Mouse (Mus musculus) testis, adult 2 months (tissue): ENCODE measurements at regions not wholly inside any gene's neighbourhood (a gene's known extent, or its start where the extent isn't known, plus 50 kb on each side); places are given as distances from the start of the nearest gene placed in this dataset.

Experiments used
- CTCF ChIP-seq: fragments of 200-500 bp; IDR thresholded peaks from 2 replicates; pipeline ENCODE4 v1.5.1; 2012; ENCODE audit warnings: low read depth, mild to moderate bottlenecking, inconsistent platforms, low read length, moderate library complexity; ENCODE audit not compliant: control insufficient read depth, insufficient read depth, insufficient replicate concordance
- POLR2A ChIP-seq: fragments of 200-500 bp; IDR thresholded peaks from 2 replicates; pipeline ENCODE4 v1.6.1; 2012; ENCODE audit warnings: low read depth, mild to moderate bottlenecking, inconsistent platforms, low read length, moderate library complexity; ENCODE audit not compliant: control insufficient read depth

DNA sequence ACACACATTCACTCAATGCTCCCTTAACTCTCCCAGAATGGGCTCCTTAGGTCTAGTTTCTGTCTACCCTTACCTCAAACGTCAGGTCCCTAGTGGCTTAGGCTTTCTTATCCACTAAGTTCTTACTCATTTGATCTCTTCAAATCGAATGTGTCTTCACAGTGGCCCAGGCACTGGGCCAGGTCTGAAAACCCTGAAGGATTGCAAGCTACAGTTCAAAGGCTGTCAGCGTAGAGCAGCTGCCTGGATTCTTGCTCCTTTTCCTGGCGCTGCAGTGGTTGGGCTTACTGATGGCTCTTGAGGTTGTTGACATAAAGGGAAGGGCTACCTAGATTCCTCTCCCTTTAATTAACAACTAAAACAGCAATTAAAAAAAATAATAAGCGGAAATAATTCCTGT is 103.0 kb downstream of the Ankrd50 start:
- TF ChIP-seq CTCF (no peak), POLR2A (no peak)
